Mouse (Mus musculus) heart, adult 9 months (tissue): ENCODE data around the gene Mob4.
A peak's percentile ranks its signal among the peaks of the same experiment; 100 is the strongest.
"Not testable (repeated sequence)": the region's sequence is repeated elsewhere in the genome, so short reads cannot be mapped to it uniquely, and the experiment has no call there.

ENCODE experiments used
- DNase-seq, 2 experiments: peaks; one replicate each; pipeline ENCODE4 v3.0.0; 2022; ENCODE audit warnings: low spot score in 2 of 2

The Mob4 gene

DNA sequence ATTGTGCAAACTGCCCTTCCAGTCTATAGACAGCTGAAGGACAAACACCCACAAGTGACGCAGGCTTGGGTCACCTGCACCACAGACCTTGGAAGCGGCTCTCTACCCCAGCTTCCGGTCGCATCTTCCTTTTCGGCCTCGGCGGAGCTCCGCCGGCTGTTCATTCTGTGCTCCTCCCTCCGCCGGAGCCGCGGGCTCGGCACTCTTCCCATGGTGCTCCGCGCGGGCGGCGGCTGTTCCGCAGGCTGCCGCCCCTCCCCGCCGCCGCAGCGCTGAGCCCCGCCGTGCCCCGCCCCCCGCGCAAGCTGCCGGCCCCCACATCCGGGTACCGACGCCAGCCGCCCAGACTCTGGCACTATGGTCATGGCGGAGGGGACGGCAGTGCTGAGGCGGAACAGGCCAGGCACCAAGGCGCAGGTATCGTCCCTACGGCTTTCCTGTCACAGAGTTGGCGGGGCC is at the start of gene Mob4:
Gene Mob4, plus strand, starts transcription at position 289 of the 459 bp plus-strand sequence.
- DNase-seq: peak; percentile 88 to 91

DNA sequence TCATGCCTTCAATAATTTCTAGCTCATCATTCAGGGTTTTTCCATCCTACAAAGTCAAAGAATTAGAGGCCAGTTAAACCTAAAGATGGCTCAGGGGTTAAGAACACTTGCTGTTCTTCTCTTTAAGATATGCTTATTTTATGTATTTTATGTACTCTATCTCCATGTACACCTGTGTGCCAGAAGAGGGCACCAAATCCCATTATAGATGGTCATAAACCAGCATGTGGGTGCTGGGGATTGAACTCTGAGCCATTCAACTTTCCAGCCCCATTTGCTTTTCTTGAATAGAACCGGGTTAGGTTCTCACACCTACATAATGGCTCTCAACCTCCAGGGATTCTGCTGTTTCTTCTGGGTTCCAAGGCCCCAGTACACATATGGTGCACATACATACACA is 48.9 kb upstream of the Mob4 start:
- no peak for DNase-seq

DNA sequence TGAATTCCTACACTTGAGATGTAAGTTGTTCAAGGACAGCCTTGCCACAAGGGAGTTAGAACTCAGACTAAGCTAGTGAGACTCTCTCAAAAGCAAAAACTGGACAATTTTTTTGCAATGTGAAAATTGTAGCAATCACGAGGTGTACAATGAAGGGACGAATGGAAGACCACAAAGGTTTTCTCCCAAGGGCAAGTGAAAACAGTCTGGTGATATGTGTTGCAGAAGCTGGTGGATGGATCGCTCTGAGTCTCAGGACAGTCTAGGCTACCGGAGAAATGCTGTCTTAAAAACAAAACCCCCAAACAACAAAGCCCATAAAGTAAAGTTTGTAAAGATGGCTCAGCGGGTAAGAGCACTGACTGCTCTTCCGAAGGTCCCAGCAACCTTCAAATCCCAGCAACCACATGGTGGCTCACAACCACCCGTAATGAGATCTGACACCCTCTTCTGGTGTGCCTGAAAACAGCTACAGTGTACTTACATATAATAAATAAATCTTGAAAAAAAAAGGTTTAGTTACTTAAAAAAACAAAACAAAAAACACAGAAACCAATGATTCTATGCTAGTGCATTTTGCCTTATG is 45.2 kb upstream of the Mob4 start:
- DNase-seq: no peak

DNA sequence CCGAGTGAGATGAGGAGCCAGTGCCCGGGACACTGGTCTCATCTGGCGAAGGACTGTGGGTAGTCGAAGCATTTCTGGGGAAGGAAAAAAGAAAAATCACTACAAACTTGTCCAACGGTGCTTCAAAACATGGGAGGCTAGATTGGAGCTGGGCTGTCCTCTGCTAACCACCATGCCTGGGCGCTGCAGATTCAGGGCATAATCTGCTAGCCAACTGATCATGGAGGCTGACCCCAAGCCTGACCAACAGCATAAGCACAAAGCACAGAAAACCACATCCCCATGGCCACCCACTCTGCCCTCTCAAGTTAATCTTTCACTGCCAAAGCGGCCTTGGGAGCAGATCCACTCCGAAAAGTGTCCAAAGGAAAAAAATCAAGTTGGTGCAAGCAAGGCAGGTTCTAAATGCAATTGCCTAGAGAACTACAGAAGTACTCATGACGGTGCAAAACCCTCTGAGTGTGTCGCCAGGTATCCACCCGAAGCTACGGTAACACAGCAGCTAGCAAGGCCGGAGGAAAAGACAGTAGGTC is 44.1 kb upstream of the Mob4 start:
- peak in 1 of 2 experiments; percentile 15 for DNase-seq

DNA sequence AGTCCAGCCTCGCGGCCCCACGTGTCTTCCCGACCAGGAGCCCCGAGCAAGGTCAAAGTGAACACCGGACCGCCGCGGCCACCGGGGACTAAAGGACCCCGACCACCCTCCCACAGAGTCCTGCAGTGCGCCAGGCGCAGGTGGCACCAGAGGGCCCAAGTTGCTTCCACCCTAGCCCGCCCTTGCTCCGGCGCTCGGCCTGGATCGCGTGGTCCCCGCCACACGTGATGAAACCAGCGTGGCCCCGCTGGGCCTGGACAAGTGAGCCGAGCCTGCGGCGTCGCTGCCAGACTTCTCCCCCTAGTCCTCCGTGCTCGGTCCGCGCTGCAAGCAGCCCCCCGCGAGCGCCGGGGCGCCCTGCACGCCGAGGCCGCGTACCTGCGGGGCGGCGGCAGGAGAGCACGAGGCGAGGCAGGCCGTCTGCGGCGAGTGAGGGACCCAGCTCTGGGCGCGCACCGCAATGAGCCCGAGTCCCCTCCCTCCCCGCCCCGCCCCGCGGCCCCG is 43.6 kb upstream of the Mob4 start:
- no peak for DNase-seq

DNA sequence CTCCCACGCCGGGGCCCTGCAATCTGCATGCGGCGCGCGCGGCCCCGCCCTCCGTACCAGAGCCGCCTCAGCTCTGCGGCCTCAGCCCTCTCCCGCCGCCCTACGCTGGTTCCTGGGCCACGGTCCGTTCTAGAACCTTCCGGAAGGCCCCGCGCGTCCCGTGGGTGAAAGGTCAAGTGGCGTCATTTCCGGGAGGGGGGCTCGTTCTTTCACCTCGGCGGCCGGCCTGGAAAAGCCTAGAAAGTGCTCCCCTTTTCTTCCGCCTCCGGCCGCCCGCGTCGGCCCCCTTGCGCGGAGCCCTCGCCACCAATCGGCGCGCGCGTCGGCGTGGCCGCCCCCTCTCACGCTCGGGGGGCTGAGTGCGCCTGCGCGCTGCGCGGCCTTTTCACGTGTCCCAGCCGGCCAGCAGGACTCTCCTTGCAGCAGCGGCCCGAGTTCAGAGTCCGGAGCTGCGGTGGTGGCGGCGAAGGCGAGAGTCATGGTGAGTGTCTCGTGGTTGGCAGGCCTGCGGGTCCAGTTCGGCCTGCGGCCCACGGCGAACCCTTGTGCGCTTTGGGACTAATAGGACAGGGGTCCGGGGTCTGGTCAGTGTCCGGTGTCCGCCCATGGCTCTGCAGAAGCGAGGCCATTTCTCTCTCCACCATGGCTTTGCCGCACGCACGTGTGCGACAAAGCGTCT is 43.0 kb upstream of the Mob4 start, which contains the start of the genes Hspe1 and Hspd1:
Gene Hspe1, plus strand, starts transcription at position 201 of the 679 bp plus-strand sequence.
Gene Hspd1, minus strand, starts transcription at position 312 of the 679 bp plus-strand sequence.
- peak; percentile 96 to 99 for DNase-seq

DNA sequence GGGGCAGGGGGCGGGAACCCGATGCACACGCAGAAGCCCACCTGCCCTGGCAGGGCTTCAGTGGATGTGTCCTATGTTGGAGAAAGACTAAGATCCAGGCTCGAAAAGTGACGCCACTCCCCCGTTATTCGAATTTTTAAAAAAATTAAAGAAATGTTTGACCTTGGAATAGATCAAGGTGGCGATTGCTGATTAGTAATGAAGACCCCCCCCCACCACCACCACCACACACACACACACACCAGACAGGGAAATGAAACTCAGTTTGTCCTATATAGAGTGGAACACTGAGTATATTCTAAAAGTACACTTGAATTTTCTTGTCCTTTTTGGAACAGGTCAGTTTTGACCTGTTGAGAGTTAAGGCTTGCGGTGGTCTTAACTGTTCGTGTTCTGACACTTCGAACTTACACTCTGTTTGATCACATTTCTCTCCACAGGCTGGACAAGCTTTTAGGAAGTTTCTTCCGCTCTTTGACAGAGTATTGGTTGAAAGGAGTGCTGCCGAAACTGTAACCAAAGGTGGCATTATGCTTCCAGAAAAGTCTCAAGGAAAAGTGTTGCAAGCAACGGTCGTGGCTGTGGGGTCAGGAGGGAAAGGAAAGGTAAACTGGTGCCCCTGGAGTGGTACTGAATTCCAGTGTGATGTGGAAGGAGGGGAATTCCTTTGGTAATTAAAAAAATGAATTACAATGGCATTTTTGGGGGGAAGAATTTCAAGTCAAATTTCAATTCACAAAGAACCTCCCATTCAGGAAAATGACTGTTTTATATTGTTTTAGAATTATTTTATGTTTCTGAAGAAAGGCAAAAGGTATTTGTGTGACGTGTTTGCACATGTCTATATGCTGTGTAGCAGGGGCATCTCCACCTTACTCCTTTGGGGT is 42.2 kb upstream of the Mob4 start:
- DNase-seq: no peak

DNA sequence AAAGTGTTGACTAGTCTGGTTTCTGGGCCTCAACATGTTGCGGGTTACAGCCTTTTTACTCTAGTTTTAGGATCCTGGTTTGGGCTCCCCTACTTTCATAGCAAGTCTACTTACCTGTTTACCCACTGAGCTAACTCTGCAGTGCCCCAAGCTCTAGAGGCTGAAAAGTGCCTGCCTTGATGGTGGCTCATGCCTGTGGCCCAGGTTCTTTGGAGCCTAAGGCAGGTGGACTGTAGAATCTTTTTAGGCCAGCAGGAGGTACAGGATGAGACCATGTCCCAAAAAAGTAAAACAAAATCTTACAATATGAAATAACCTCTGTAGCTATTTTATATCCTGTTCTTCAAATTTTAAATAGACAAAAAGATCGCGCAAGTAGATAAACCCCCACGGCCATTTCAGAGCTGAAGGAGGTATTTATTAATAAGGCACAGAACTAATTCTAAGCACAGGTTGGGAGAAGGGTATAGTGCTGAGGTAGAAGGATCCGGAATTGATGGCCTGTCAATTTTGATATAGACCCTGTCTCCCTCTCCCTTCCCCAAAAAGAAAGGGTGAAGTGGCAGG is 41.5 kb upstream of the Mob4 start:
- DNase-seq: no peak

DNA sequence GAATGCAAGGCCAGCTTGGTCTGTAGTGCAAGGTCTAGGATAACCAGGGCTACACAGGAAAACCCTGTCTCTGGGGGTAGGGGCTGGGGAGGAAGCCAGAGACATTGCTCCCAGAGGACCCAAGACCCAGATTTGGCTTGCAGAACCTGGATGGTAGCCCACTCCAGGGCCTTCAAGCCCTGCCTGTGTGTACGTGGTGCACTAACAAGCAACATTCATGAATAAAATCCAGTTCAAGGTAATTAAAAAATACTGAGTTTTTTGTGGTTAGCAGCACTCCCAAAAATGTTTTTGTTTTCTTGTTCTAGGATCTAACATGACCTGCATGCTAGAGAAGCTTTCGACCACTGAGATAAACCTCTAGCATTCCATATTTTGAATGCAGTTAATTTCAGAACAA is 39.0 kb upstream of the Mob4 start:
- DNase-seq: peak in 1 of 2 experiments; percentile 26

DNA sequence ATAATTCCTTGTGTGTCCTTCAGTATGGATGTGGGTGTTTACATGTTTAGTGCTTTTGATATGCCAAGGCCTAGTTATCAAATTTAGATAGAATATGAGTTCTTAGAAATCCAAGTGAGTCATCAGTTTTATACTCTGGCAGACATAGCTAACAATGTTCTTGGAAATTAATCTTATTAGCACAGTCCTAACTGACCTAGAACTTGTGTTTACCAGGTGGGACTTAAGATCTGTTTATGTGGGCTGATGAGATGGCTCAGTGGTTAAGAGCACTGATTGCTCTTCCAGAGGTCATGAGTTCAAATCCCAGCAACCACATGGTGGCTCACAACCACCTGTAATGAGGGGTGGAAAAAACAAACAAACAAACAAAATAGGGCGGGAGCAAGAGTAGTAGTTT is 38.6 kb upstream of the Mob4 start:
- no peak for DNase-seq

DNA sequence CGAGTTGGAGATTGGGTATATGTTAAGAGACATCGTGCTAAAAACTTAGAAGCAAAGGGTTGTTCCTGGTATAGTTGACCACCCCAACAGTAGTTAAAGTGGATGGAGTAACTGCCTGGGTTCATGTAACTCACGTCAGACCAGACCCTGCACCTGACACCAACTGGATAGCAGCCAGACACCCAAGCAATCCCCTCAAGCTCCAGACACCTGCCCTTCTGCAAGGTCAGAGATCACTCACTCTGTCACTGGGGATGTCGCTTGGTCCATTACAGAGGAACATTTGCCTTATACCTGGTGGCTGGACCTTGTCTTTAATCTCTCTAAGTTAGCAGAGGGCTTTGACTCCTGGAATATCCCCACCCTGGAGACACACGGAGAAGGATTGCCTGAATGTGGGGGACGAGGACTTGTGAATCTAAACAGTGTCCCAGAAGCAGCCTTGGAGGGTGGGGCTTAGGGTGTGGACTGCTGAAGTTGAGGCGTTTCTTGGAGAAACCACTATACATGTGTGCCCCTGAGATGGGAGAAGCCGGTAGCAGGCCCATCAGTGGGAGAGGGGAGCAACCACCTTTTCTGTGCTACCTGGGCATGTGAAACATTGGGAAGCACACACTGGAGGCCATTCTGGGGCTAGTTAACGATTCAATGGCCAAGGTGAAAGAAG is 24.0 kb upstream of the Mob4 start:
- no peak for DNase-seq

DNA sequence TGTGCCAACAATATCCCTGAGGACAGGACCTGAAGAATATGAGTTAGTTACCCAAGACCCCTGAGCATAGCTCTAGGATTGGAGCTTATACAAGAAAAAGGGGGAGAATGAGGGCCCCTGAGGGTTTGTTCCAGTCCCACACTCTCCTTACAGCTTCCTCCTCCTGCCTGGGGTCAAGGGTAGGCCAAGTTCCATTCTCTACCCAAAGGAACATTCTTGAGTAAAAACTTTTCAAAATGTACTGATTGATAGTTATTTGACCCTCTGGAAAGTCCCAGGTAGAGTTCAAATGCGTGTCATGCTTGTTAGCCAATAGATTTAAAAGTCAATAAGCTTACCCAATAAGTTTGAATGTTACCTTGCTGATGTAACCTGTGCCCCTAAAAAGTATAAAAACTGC is 23.4 kb upstream of the Mob4 start:
- DNase-seq: no peak

DNA sequence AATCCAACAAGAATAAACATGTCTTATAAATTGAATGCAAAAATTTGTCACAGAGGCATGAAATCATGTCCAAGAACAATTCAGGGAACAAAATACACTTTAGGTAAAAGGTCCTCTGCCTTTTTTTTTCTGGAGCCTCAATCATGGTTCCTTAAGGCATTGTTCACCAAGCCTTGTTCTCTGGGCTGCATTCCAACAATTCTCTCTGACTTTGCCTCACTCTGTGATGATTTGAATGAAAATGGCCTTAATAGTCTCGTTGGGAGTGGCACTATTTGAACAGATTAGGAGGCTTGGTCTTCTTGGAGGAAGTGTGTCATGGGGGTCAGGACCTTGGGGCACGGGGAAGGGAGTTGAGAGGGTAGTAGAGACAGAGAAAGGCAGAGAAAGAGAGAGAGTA is 22.6 kb upstream of the Mob4 start:
- no peak for DNase-seq

DNA sequence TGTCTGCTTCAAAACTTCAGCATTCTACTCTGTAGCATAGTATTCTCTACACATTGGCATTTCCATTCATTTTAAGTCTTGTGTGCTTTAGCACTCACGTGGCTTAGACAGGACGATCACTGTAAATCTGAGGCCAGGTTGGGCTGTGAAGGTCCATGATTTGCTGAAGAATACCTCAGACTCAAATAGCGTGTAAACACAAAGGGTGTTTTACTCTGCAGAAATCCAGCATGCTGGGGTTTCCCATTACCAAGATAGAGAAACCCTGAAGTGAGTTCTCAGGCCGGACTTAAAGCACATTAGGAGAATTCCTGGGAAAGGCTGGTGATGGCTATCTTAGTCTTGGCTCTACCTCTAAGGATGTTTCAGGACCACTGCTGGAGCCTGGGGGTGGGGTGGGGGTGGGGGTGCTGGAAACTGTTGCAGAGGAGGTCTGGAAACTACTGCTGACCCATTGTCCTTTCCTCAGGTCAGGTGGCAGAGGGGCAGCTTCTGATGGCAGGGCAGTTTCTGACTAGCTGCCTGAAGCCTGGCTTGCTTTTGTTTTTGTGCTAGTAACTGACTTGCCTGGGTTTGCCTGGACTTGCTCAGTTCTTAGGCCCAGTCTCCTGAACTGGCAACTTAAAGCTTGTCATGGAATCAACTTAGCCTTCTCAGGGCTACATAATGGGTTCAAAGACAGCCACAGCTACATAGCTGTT is 21.8 kb upstream of the Mob4 start:
- DNase-seq: no peak

DNA sequence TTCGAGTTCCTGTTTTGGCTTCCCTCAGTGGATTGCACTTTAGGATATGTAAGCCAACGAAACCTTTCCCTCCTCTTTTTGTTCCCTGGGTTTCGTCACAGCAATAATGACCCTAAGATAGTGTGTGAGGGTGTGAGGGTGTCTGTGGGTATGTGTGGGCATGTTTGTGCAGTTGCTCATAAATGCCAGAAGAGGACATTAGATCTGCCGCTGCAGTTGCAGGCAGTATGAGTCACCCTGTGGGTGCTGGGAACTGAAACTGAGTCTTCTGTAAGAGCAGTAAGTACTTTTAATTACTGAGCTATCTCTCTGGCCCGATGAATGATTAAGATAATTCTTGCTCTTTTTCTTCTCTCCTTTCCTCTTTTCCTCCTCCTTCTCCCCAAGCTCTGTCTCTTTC is 8.0 kb upstream of the Mob4 start:
- no peak for DNase-seq

DNA sequence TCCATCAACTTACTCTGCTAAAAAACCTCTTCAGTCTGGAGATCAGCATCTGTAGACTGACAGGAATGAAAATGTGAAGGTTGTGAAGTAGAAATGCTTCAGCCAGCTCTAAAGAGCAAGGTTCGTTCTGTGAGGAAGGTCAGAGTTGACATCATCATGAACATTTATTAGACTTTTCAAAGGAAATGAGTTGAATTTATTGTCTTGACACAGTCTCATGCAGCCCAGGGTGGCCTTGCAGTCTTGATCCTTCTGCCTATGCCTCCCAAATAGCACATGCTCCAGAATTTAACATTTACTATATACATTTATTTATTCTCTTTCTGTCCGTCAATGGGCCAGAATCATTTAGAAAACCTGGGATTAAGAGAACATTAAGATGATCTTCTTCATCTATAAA is 7.5 kb upstream of the Mob4 start:
- DNase-seq: no peak

DNA sequence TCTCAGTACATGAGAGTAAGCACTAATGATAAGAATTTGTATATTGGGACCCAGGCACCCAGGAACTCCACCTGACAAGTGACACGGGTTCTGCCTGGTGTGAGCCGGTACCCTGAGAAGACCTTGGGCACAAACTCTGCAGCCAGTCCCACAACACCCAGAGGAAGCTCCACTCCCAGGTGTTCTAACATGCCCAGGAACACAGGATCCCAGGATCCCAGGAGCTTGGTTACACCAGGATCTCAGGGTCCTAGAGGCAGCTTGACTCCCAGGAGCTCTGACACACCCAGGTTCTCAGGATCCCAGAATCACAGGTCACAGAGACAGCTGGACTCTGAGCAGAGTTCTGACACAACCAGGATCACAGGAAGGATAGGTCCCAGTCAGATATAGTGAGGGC is 6.9 kb upstream of the Mob4 start:
- DNase-seq: not testable (repeated sequence)

DNA sequence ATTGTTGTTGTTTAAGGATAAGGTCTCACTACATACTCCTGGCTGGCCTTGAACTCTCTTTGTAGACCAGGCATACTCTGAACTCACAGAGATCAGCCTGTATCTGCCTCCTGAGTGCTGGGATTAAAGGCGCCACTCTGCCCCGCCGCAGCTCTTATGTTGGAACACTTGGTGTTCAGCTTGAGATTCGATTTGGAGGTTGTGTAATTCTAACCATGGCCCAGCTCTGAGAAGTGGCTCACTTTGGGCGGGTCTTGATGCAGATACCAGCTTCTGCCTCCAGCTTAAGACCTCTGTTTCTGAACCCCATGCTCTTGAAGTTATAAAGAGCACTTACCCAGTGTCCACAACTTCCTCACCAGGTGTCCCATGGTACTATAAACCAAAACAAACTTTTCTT is 1.3 kb upstream of the Mob4 start:
- DNase-seq: no peak

DNA sequence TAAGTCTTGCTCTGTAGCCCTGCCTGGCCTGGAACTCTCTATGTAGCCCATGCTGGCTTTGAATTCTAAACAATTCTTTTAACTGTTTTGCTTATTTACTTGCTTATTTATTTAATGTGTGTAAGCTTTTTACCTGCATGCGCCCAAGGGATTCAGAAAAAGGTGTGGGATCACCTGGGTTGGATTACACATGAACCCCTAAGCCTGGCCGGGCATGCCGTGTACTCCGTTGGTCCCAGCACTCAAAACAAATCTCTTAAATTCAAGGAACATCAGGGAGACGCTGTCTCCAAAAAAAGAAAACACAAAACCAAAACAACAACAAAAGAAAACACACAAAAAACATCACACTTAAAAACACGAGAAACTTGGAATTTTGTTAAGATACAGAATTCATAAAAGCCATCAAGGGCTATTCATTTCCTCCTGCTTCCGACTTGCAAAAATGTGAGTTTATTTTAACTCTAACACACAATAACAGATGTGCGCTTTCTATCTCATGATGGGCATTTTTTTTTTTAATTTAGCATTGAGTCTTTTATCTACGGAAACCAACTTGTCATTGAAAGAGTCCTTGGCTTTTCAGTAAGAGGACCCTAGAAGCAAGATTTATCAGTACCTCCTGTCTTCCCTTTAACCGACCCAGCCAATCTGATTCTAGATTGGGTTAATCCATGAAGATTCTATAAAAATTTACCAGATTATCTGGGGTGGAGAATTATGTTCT is 678 bp upstream of the Mob4 start:
- no peak for DNase-seq
